Mouse (Mus musculus): Measurements from ENCODE around the gene Asb15. TPM values are rescaled to one million over a fixed set of nuclear protein-coding genes. Genes with fewer than 3 reads are reported as not detected.

The Asb15 gene
- total RNA-seq, 1 experiment from 2014 or later: not detected

GRCm38 (mm10) chr6:24608682-24609081 lies 80.7 kb downstream of the Asb15 start:
- no peak for DNase-seq

GRCm38 (mm10) chr6:24609531-24609930 lies 81.6 kb downstream of the Asb15 start:
- no peak for DNase-seq

- no peak for DNase-seq
Observed at GRCm38 (mm10) chr6:24610358-24610757, 82.4 kb downstream of the Asb15 start.

- no peak for DNase-seq
Observed at GRCm38 (mm10) chr6:24612074-24612755, 84.3 kb downstream of the Asb15 start.

- DNase-seq: no peak
Observed at GRCm38 (mm10) chr6:24613346-24613745, 85.4 kb downstream of the Asb15 start.

GRCm38 (mm10) chr6:24613918-24614317 lies 86.0 kb downstream of the Asb15 start:
- no peak for DNase-seq

- DNase-seq: no peak
Observed at GRCm38 (mm10) chr6:24616746-24617145, 88.8 kb downstream of the Asb15 start.

- DNase-seq: no peak
Observed at GRCm38 (mm10) chr6:24619285-24620045, 91.5 kb downstream of the Asb15 start.

GRCm38 (mm10) chr6:24620936-24621335 lies 93.0 kb downstream of the Asb15 start:
- DNase-seq: no peak

GRCm38 (mm10) chr6:24622098-24622497 lies 94.2 kb downstream of the Asb15 start:
- DNase-seq: no peak

Other genes starting within 250 kb of the Asb15 start
- 0.18 TPM in 1 of 2 replicates, not detected in the other for gene Iqub, start 13.1 kb upstream of the Asb15 start, total RNA-seq (2021)
- 267 and 330 TPM in 2 replicates for gene Ndufa5, start 131 bp upstream of the Asb15 start, total RNA-seq (2021)
- 0.46 TPM in 1 of 2 replicates, not detected in the other for gene Lmod2, start 69.6 kb downstream of the Asb15 start, total RNA-seq (2021)
- 59.3 and 70.6 TPM in 2 replicates for gene Wasl, start 136.9 kb downstream of the Asb15 start, total RNA-seq (2021)
- not detected in 2 replicates for gene Hyal6, start 205.1 kb downstream of the Asb15 start, total RNA-seq (2021)
- not detected in 2 replicates for gene Hyal4, start 220.2 kb downstream of the Asb15 start, total RNA-seq (2021)